ENCODE assay signal across 26 mouse cellular contexts in genomic region chr14:76267091-76267490, GRCm38 (mm10).
DNase-seq lines count a peak whose midpoint lies in the region; ATAC-seq lines count a peak whose summit lies in the region.
"Had no signal": no experiment of that assay in that cellular context is flagged by ENCODE, and none has a peak within 500 bp of the region (broad histone marks: within the 10 kb centered on the region; RNA-seq: fewer than 3 reads in every experiment).

No protein-coding gene starts in this region.

- ATAC-seq in forebrain, embryonic 12.5 days (ENCODE audit: low FRiP score): 0 out of 2 replicates have a peak, but pooled peaks have one; percentile 14
- ATAC-seq in forebrain, embryonic 15.5 days (replicated peaks): no peak
- ATAC-seq in midbrain, embryonic 12.5 days (ENCODE audit: low FRiP score, low read depth): peak; percentile 58
- no peak for ATAC-seq in midbrain, embryonic 15.5 days (replicated peaks)
- ATAC-seq: activated CD4-positive, CD25-positive, alpha-beta regulatory T cell, adult 4 months; forebrain, embryonic 16.5 days; intestine, embryonic 16.5 days had no signal

- no peak overlapping the region for H3K27ac ChIP-seq in forebrain, embryonic 12.5 days
- H3K27ac ChIP-seq in forebrain, embryonic 15.5 days (replicated peaks): no peak overlapping the region
- no peak overlapping the region for H3K27ac ChIP-seq in midbrain, embryonic 12.5 days (replicated peaks)
- H3K27ac ChIP-seq in midbrain, embryonic 15.5 days: no peak overlapping the region
- H3K27ac ChIP-seq: embryonic facial prominence, embryonic 15.5 days; heart, adult 2 months; heart, embryonic 15.5 days; hindbrain, embryonic 15.5 days had no signal

- H3K4me2 ChIP-seq in forebrain, embryonic 12.5 days: no peak overlapping the region
- no peak overlapping the region for H3K4me2 ChIP-seq in forebrain, embryonic 15.5 days (replicated peaks)
- H3K4me2 ChIP-seq in midbrain, embryonic 12.5 days (replicated peaks): no peak overlapping the region
- H3K4me2 ChIP-seq in midbrain, embryonic 15.5 days: no peak overlapping the region
- H3K4me2 ChIP-seq: embryonic facial prominence, embryonic 15.5 days; heart, embryonic 11.5 days; heart, embryonic 15.5 days; hindbrain, embryonic 15.5 days had no signal

- H3K27me3 ChIP-seq in forebrain, embryonic 12.5 days: no peaks in the 10 kb centered on the region
- no peaks in the 10 kb centered on the region for H3K27me3 ChIP-seq in forebrain, embryonic 15.5 days
- no peaks in the 10 kb centered on the region for H3K27me3 ChIP-seq in midbrain, embryonic 12.5 days
- no peaks in the 10 kb centered on the region for H3K27me3 ChIP-seq in midbrain, embryonic 15.5 days (replicated peaks)
- H3K27me3 ChIP-seq: CH12.LX; embryonic facial prominence, embryonic 15.5 days; heart, embryonic 15.5 days; hindbrain, embryonic 15.5 days had no signal

- H3K4me3 ChIP-seq in forebrain, embryonic 12.5 days (replicated peaks): no peak overlapping the region
- no peak overlapping the region for H3K4me3 ChIP-seq in forebrain, embryonic 15.5 days
- no peak overlapping the region for H3K4me3 ChIP-seq in midbrain, embryonic 12.5 days
- no peak overlapping the region for H3K4me3 ChIP-seq in midbrain, embryonic 15.5 days
- H3K4me3 ChIP-seq: embryonic facial prominence, embryonic 15.5 days; erythroblast, embryonic 14.5 days; heart, adult 2 months; heart, embryonic 15.5 days; hindbrain, embryonic 15.5 days had no signal

- H3K36me3 ChIP-seq in forebrain, embryonic 12.5 days (replicated peaks): no peaks in the 10 kb centered on the region
- no peaks in the 10 kb centered on the region for H3K36me3 ChIP-seq in forebrain, embryonic 15.5 days
- no peaks in the 10 kb centered on the region for H3K36me3 ChIP-seq in midbrain, embryonic 12.5 days
- H3K36me3 ChIP-seq in midbrain, embryonic 15.5 days (replicated peaks): no peaks in the 10 kb centered on the region
- H3K36me3 ChIP-seq: embryonic facial prominence, embryonic 15.5 days; heart, embryonic 15.5 days; hindbrain, embryonic 15.5 days had no signal

- WGBS in forebrain, embryonic 12.5 days: 8% methylated on average over 4 of the region's 4 CpGs
- WGBS in forebrain, embryonic 15.5 days: 7% methylated on average over 4 of the region's 4 CpGs
- whole genome bisulfite sequencing in midbrain, embryonic 12.5 days: 13% methylated on average over 4 of the region's 4 CpGs
- WGBS in midbrain, embryonic 15.5 days: 10% methylated on average over 4 of the region's 4 CpGs

- H3K4me1 ChIP-seq in forebrain, embryonic 12.5 days: peaks cover 8% of the 10 kb centered on the region
- H3K4me1 ChIP-seq in forebrain, embryonic 15.5 days: no peaks in the 10 kb centered on the region
- H3K4me1 ChIP-seq in midbrain, embryonic 12.5 days: peaks cover 6% of the 10 kb centered on the region
- H3K4me1 ChIP-seq in midbrain, embryonic 15.5 days: 0 out of 2 replicates have a peak, but pooled peaks cover 3% of the 10 kb centered on the region
- H3K4me1 ChIP-seq: embryonic facial prominence, embryonic 15.5 days; heart, embryonic 15.5 days; hindbrain, embryonic 15.5 days had no signal

- H3K9ac ChIP-seq in forebrain, embryonic 12.5 days: no peak overlapping the region
- H3K9ac ChIP-seq in forebrain, embryonic 15.5 days (replicated peaks): no peak overlapping the region
- no peak overlapping the region for H3K9ac ChIP-seq in midbrain, embryonic 12.5 days (replicated peaks)
- H3K9ac ChIP-seq in midbrain, embryonic 15.5 days: no peak overlapping the region
- H3K9ac ChIP-seq: embryonic facial prominence, embryonic 15.5 days; heart, embryonic 15.5 days; hindbrain, embryonic 15.5 days had no signal

- DNase-seq in R1 (ENCODE audit: low read depth, low spot score) (peak; percentile 98), MN1 (ENCODE audit: low spot score) (no peak)
- DNase-seq in layer of hippocampus, postnatal 25 days (ENCODE audit: extremely low spot score in 1 of 2, low spot score in 1 of 2): no peak
- DNase-seq: adrenal gland, adult 2 months; adrenal gland, postnatal 25 days; cerebellum, adult 11 months; cerebellum, adult 8-10 months; cerebellum, postnatal 14 days; embryo, embryonic 11 days; gastrocnemius, postnatal 14 days; heart, adult 2 months; heart, postnatal 14 days; kidney, adult 8-10 months had no signal

- H3K9me3 ChIP-seq in forebrain, embryonic 12.5 days: peaks cover 5% of the 10 kb centered on the region; the same call in 1 of the 2 replicates
- H3K9me3 ChIP-seq in forebrain, embryonic 15.5 days: no peaks in the 10 kb centered on the region
- 0 out of 2 replicates have a peak, but pooled peaks cover 2% of the 10 kb centered on the region for H3K9me3 ChIP-seq in midbrain, embryonic 12.5 days
- H3K9me3 ChIP-seq in midbrain, embryonic 15.5 days: no peaks in the 10 kb centered on the region
- H3K9me3 ChIP-seq: embryonic facial prominence, embryonic 15.5 days; heart, embryonic 15.5 days; hindbrain, embryonic 15.5 days had no signal

Comparison
In these comparisons a context has a peak if more than half of its experiments do, and no peak if none do; other contexts are left out.
1. ATAC-seq: peak in forebrain, embryonic 12.5 days (single experiment) and midbrain, embryonic 12.5 days (single experiment); none in forebrain, embryonic 15.5 days (single experiment) and midbrain, embryonic 15.5 days (single experiment).